Mouse (Mus musculus) cerebellum, adult (tissue): ENCODE measurements at regions not wholly inside any gene's neighbourhood (a gene's known extent, or its start where the extent isn't known, plus 50 kb on each side); places are given as distances from the start of the nearest gene placed in this dataset.
"Not testable (repeated sequence)": the region's sequence is repeated elsewhere in the genome, so short reads cannot be mapped to it uniquely, and the experiment has no call there.

Source experiments
- ATAC-seq: cut with Nextera tagmentation; 2 replicates; pipeline ENCODE4 v1.9.2; 2017; ENCODE audit warnings: mild to moderate bottlenecking, moderate library complexity, mixed read lengths; ENCODE audit not compliant: insufficient number of reproducible peaks, low FRiP score, low TSS enrichment

- ATAC-seq, result no peak
These were observed 249.4 kb upstream of the Akr1e1 start for GRCm38 (mm10) chr13:4858341-4858740.

- ATAC-seq, result not testable (repeated sequence)
These were observed 230.5 kb upstream of the Akr1e1 start for GRCm38 (mm10) chr13:4839481-4839880.

- no peak for ATAC-seq
These were observed 217.8 kb upstream of the Akr1e1 start for GRCm38 (mm10) chr13:4826756-4827155.

- not testable (repeated sequence) for ATAC-seq
These were observed 216.8 kb upstream of the Akr1e1 start for GRCm38 (mm10) chr13:4825749-4826148.

- ATAC-seq, result no peak
These were observed 197.9 kb upstream of the Akr1e1 start for GRCm38 (mm10) chr13:4806876-4807275.

- no peak for ATAC-seq
These were observed 191.7 kb upstream of the Akr1e1 start for GRCm38 (mm10) chr13:4800666-4801065.

GRCm38 (mm10) chr13:4791139-4791538, 182.2 kb upstream of the Akr1e1 start:
- ATAC-seq, result no peak

GRCm38 (mm10) chr13:4790414-4790813, 181.4 kb upstream of the Akr1e1 start:
- no peak for ATAC-seq

GRCm38 (mm10) chr13:4783290-4783689, 174.3 kb upstream of the Akr1e1 start:
- no peak for ATAC-seq

GRCm38 (mm10) chr13:4778264-4778823, 169.4 kb upstream of the Akr1e1 start:
- ATAC-seq, result not testable (repeated sequence)

- ATAC-seq, result no peak
These were observed 167.9 kb upstream of the Akr1e1 start for GRCm38 (mm10) chr13:4776855-4777254.

- no peak for ATAC-seq
These were observed 163.3 kb upstream of the Akr1e1 start for GRCm38 (mm10) chr13:4772324-4772723.

GRCm38 (mm10) chr13:4771120-4772075, 162.4 kb upstream of the Akr1e1 start:
- peak; percentile 90 for ATAC-seq

- no peak for ATAC-seq
These were observed 151.0 kb upstream of the Akr1e1 start for GRCm38 (mm10) chr13:4759965-4760364.

GRCm38 (mm10) chr13:4756529-4756928, 147.6 kb upstream of the Akr1e1 start:
- no peak for ATAC-seq

- no peak for ATAC-seq
These were observed 134.0 kb upstream of the Akr1e1 start for GRCm38 (mm10) chr13:4742930-4743329.

- ATAC-seq, result not testable (repeated sequence)
These were observed 107.3 kb upstream of the Akr1e1 start for GRCm38 (mm10) chr13:4716299-4716698.

GRCm38 (mm10) chr13:4714724-4715123, 105.8 kb upstream of the Akr1e1 start:
- ATAC-seq, result no peak

GRCm38 (mm10) chr13:4712698-4713097, 103.7 kb upstream of the Akr1e1 start:
- ATAC-seq, result no peak

- not testable (repeated sequence) for ATAC-seq
These were observed 90.6 kb upstream of the Akr1e1 start for GRCm38 (mm10) chr13:4699591-4699990.

GRCm38 (mm10) chr13:4666375-4667140, 57.6 kb upstream of the Akr1e1 start:
- ATAC-seq, result no peak
